Mouse (Mus musculus) spleen, adult 2 months (tissue): Measurements from ENCODE around the gene Rap1b.

ENCODE experiments used
- CTCF ChIP-seq: fragments of 200-500 bp; IDR thresholded peaks from 2 replicates; pipeline ENCODE4 v1.5.1; 2011; ENCODE audit warnings: mild to moderate bottlenecking, inconsistent platforms; ENCODE audit not compliant: insufficient read depth, insufficient read length, insufficient replicate concordance; ENCODE audit errors: extremely low read depth
- POLR2A ChIP-seq: fragments of 200-500 bp; IDR thresholded peaks from 2 replicates; pipeline ENCODE4 v1.6.1; 2011; ENCODE audit warnings: low read depth, low read length, inconsistent platforms

DNA sequence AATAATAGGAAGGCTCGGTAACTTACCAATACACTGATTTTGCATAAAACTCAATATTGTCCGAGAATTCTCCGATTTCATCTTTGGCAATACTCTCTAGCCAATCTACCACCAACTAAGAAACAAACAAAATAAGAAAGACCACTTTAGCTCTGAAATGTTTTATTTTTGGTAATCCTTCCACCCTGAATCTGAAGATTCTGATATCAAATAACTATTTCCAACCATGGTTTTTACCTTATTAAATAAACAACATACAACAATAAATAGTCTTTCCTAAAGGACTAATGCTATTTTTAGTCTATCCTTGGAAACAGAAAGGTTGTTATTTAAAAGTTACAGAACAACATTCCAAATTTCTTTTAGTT is 68.7 kb downstream of the Rap1b start:
- no peak for TF ChIP-seq CTCF
- no peak for TF ChIP-seq POLR2A
